Mouse (Mus musculus): ENCODE measurements around the gene Tnk2.

DNA sequence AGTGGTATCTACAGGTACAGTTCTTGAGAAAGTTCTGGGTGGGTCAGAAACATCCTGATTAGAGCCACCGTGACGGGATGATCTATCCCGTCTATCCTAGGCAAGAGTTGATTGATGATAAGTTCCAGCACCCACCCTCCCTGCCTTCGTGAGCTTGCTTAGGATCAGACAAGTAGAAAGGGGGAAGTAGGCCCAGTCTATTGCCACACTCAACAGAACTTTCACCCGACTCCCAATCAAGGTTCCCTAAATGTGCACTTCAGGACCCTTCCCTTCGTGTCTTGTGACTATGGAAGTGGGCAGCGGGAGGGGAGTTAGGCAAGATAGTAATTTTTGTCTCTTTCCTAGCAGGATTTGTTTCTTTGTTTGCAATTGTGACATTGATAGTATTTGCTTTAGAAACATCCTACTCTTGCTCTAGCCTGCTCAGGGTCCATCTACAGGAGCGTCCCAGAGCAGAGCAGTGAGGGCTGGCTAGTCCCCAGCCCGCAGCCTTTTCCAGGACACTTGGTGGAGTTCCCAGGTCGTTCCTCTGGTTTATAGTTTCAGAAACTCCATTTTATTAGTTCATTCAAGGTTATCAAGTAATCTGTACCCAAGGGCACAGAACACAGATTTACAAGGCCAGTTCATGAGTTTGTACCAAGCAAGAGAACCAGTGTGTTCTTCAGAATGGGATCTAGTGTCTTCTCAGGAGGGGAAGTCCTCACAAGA, 48.4 kb upstream of the Tnk2 start:
- no peak for TF ChIP-seq CTCF (IDR thresholded peaks at IDR 0.05; ENCODE audit: low read depth)
- TF ChIP-seq EP300 (optimal IDR thresholded peaks at IDR 0.05), result no peak

Data from stomach, postnatal 0 days (tissue).